Mouse (Mus musculus) bone marrow macrophage, adult 2 months (primary cell): ENCODE data around the gene Csgalnact2.

ENCODE experiments used
- CTCF ChIP-seq: IDR thresholded peaks from 2 replicates; pipeline ENCODE4 v1.5.1; 2012; ENCODE audit warnings: low read depth, mild to moderate bottlenecking, low read length, moderate library complexity
- POLR2A ChIP-seq: IDR thresholded peaks from 2 replicates; pipeline ENCODE4 v1.6.1; 2012; ENCODE audit warnings: mild to moderate bottlenecking, low read depth, low read length, borderline replicate concordance

DNA sequence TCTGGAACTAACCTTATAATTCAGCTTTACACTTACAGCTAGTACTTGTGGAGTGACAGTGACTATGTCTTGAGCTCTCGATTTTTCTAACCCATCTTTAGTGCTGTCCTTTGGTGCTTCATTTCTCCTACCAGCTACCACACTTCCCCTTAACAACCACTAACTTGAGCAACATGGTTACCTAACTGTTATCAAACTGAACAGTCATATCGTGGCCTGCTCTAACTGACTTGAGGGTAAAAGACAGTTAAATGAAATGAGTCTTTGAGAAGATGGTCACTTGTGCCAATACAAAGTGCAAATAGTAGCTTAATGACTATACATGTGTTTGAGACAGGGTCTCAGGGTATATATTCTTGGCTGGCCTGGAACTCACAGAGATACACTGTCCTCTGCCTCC lies 1.8 kb downstream of the Csgalnact2 start:
- TF ChIP-seq CTCF = no peak
- no peak for TF ChIP-seq POLR2A
